Mouse (Mus musculus) MEL (cell line): ENCODE results near the gene Oxct1. TPM values are rescaled to one million over a fixed set of nuclear protein-coding genes. Genes with fewer than 3 reads are reported as not detected.

ENCODE experiments used
- DNase-seq: peaks from one replicate; pipeline ENCODE4 v3.0.0; 2011; ENCODE audit warnings: low read depth, low spot score
- H3K27ac ChIP-seq: 2 replicates; pipeline ENCODE4 v1.5.1; 2012; ENCODE audit warnings: low read depth, mild to moderate bottlenecking, control low read depth, low read length, moderate library complexity; ENCODE audit not compliant: control insufficient read depth
- H3K27me3 ChIP-seq, 2 experiments: fragments of 150-350 bp in 1 of 2; sonication (generic) in 1 of 2; 2 replicates each; pipeline ENCODE4 v1.6.1; 2012; ENCODE audit warnings: low read length in 2 of 2, mild to moderate bottlenecking in 2 of 2, improper control_type of control experiment in 1 of 2, moderate library complexity in 1 of 2; ENCODE audit not compliant: insufficient read depth in 2 of 2, control insufficient read depth in 1 of 2
- H3K36me3 ChIP-seq, 2 experiments: 2 replicates each; pipeline ENCODE4 v1.6.1; 2012 to 2014; ENCODE audit warnings: low read length in 2 of 2, improper control_type of control experiment in 1 of 2, inconsistent platforms in 1 of 2, mild to moderate bottlenecking in 1 of 2; ENCODE audit not compliant: insufficient read depth in 2 of 2, control insufficient read depth in 1 of 2
- H3K4me1 ChIP-seq, 2 experiments: fragments of 150-350 bp in 1 of 2; sonication (generic) in 1 of 2; 2 replicates each; pipeline ENCODE4 v1.6.1; 2012; ENCODE audit warnings: low read length in 2 of 2, improper control_type of control experiment in 1 of 2, mild to moderate bottlenecking in 1 of 2; ENCODE audit not compliant: insufficient read depth in 2 of 2, control insufficient read depth in 1 of 2
- H3K4me3 ChIP-seq, 2 experiments: fragments of 150-350 bp in 1 of 2; sonication (generic) in 1 of 2; 2 replicates each; pipeline ENCODE4 v1.5.1; 2012; ENCODE audit warnings: low read depth in 2 of 2, low read length in 2 of 2, mild to moderate bottlenecking in 2 of 2, moderate library complexity in 2 of 2, control low read depth in 1 of 2, improper control_type of control experiment in 1 of 2; ENCODE audit not compliant: control insufficient read depth in 1 of 2, insufficient read depth in 1 of 2
- H3K79me2 ChIP-seq: 2 replicates; pipeline ENCODE4 v1.6.1; 2012; ENCODE audit warnings: mild to moderate bottlenecking, low read length, moderate library complexity; ENCODE audit not compliant: control insufficient read depth, poor library complexity, insufficient read depth
- H3K9ac ChIP-seq: 2 replicates; pipeline ENCODE4 v1.6.1; 2012; ENCODE audit warnings: low read depth, mild to moderate bottlenecking, control low read depth, low read length, moderate library complexity; ENCODE audit not compliant: control insufficient read depth, poor library complexity, severe bottlenecking
- H3K9me3 ChIP-seq: fragments of 150-350 bp; sonication (generic); replicated peaks from 2 replicates; pipeline ENCODE4 v1.6.1; 2012; ENCODE audit warnings: mild to moderate bottlenecking, low read length, improper control_type of control experiment, moderate library complexity; ENCODE audit not compliant: insufficient read depth
- BHLHE40 ChIP-seq: IDR thresholded peaks from 2 replicates; pipeline ENCODE4 v1.6.1; 2012; ENCODE audit warnings: low read depth, mild to moderate bottlenecking, inconsistent platforms, low read length, improper control_type of control experiment, borderline replicate concordance
- CHD1 ChIP-seq: IDR thresholded peaks from 2 replicates; pipeline ENCODE4 v1.6.1; 2012; ENCODE audit warnings: low read depth, mild to moderate bottlenecking, inconsistent platforms, low read length, improper control_type of control experiment
- CHD2 ChIP-seq: IDR thresholded peaks from 2 replicates; pipeline ENCODE4 v1.6.1; 2011; ENCODE audit warnings: low read length, improper control_type of control experiment
- CTCF ChIP-seq, 3 experiments: IDR thresholded peaks in 2 of 3; conservative IDR thresholded peaks in 1 of 3; 2 replicates each; pipeline ENCODE4 v1.5.1; 2011 to 2012; ENCODE audit warnings: low read length in 3 of 3, low read depth in 2 of 3, mild to moderate bottlenecking in 2 of 3, improper control_type of control experiment in 1 of 3, inconsistent platforms in 1 of 3, mixed read lengths in 1 of 3, moderate library complexity in 1 of 3; ENCODE audit not compliant: control insufficient read depth in 1 of 3, insufficient read depth in 1 of 3, poor library complexity in 1 of 3, severe bottlenecking in 1 of 3
- E2F4 ChIP-seq: IDR thresholded peaks from 2 replicates; pipeline ENCODE4 v1.6.1; 2011; ENCODE audit warnings: low read depth, low read length, improper control_type of control experiment, borderline replicate concordance
- ELF1 ChIP-seq: IDR thresholded peaks from 2 replicates; pipeline ENCODE4 v1.6.1; 2014; ENCODE audit warnings: low read depth, mild to moderate bottlenecking, inconsistent platforms, low read length, improper control_type of control experiment, moderate library complexity
- EP300 ChIP-seq, 2 experiments: IDR thresholded peaks; 2 replicates each; pipeline ENCODE4 v1.6.1; 2011; ENCODE audit warnings: improper control_type of control experiment in 2 of 2, low read length in 2 of 2, low read depth in 1 of 2, mild to moderate bottlenecking in 1 of 2
- ETS1 ChIP-seq: IDR thresholded peaks from 2 replicates; pipeline ENCODE4 v1.6.1; 2012; ENCODE audit warnings: low read depth, mild to moderate bottlenecking, inconsistent platforms, low read length, improper control_type of control experiment, moderate library complexity
- GABPA ChIP-seq: IDR thresholded peaks from 2 replicates; pipeline ENCODE4 v1.6.1; 2012; ENCODE audit warnings: low read depth, mild to moderate bottlenecking, inconsistent platforms, low read length, improper control_type of control experiment, moderate library complexity
- GATA1 ChIP-seq: IDR thresholded peaks from 2 replicates; pipeline ENCODE4 v1.6.1; 2011; ENCODE audit warnings: low read depth, low read length, improper control_type of control experiment
- JUND ChIP-seq: IDR thresholded peaks from 2 replicates; pipeline ENCODE4 v1.6.1; 2011; ENCODE audit warnings: low read depth, mild to moderate bottlenecking, improper control_type of control experiment, low read length
- KAT2A ChIP-seq: conservative IDR thresholded peaks from 2 replicates; pipeline ENCODE4 v1.6.1; 2012; ENCODE audit warnings: low read depth, low read length, improper control_type of control experiment, inconsistent platforms
- MAFK ChIP-seq: IDR thresholded peaks from 2 replicates; pipeline ENCODE4 v1.6.1; 2011; ENCODE audit warnings: low read depth, mild to moderate bottlenecking, low read length, improper control_type of control experiment, borderline replicate concordance
- MAX ChIP-seq: IDR thresholded peaks from 2 replicates; pipeline ENCODE4 v1.6.1; 2011; ENCODE audit warnings: low read length, improper control_type of control experiment
- MAZ ChIP-seq: IDR thresholded peaks from 2 replicates; pipeline ENCODE4 v1.6.1; 2012; ENCODE audit warnings: low read depth, mild to moderate bottlenecking, inconsistent platforms, low read length, improper control_type of control experiment
- MYB ChIP-seq: IDR thresholded peaks from 2 replicates; pipeline ENCODE4 v1.6.1; 2011; ENCODE audit warnings: mild to moderate bottlenecking, low read depth, low read length, improper control_type of control experiment
- MYC ChIP-seq: IDR thresholded peaks from 2 replicates; pipeline ENCODE4 v1.6.1; 2011; ENCODE audit warnings: low read depth, mild to moderate bottlenecking, low read length, improper control_type of control experiment, moderate library complexity
- POLR2A ChIP-seq, 2 experiments: IDR thresholded peaks; 2 replicates each; pipeline ENCODE4 v1.6.1; 2011 to 2012; ENCODE audit warnings: low read length in 2 of 2, mild to moderate bottlenecking in 2 of 2, control low read depth in 1 of 2, improper control_type of control experiment in 1 of 2, low read depth in 1 of 2, moderate library complexity in 1 of 2; ENCODE audit not compliant: control insufficient read depth in 1 of 2, insufficient read depth in 1 of 2, poor library complexity in 1 of 2
- POLR2AphosphoS2 ChIP-seq: IDR thresholded peaks from 2 replicates; pipeline ENCODE4 v1.6.1; 2011; ENCODE audit warnings: low read length, improper control_type of control experiment
- RAD21 ChIP-seq: IDR thresholded peaks from 2 replicates; pipeline ENCODE4 v1.6.1; 2011; ENCODE audit warnings: mild to moderate bottlenecking, low read depth, low read length, improper control_type of control experiment
- RCOR1 ChIP-seq: IDR thresholded peaks from 2 replicates; pipeline ENCODE4 v1.6.1; 2012; ENCODE audit warnings: low read depth, mild to moderate bottlenecking, inconsistent platforms, low read length, improper control_type of control experiment
- TAL1 ChIP-seq: IDR thresholded peaks from 2 replicates; pipeline ENCODE4 v1.6.1; 2012; ENCODE audit warnings: mild to moderate bottlenecking, inconsistent platforms, low read length, moderate library complexity, mixed read lengths
- TBP ChIP-seq: IDR thresholded peaks from 2 replicates; pipeline ENCODE4 v1.8.0; 2011; ENCODE audit warnings: low read depth, low read length, improper control_type of control experiment
- USF1 ChIP-seq: IDR thresholded peaks from 2 replicates; pipeline ENCODE4 v1.6.1; 2014; ENCODE audit warnings: low read depth, mild to moderate bottlenecking, inconsistent platforms, low read length, improper control_type of control experiment, moderate library complexity
- USF2 ChIP-seq, 2 experiments: IDR thresholded peaks; 2 replicates each; pipeline ENCODE4 v1.6.1; 2011 to 2012; ENCODE audit warnings: improper control_type of control experiment in 2 of 2, low read length in 2 of 2, borderline replicate concordance in 1 of 2, inconsistent platforms in 1 of 2, low read depth in 1 of 2, mild to moderate bottlenecking in 1 of 2; ENCODE audit not compliant: insufficient read depth in 1 of 2
- ZC3H11A ChIP-seq: IDR thresholded peaks from 2 replicates; pipeline ENCODE4 v1.6.1; 2012; ENCODE audit warnings: low read depth, mild to moderate bottlenecking, inconsistent platforms, low read length, improper control_type of control experiment
- ZKSCAN1 ChIP-seq: IDR thresholded peaks from 2 replicates; pipeline ENCODE4 v1.6.1; 2012; ENCODE audit warnings: low read depth, mild to moderate bottlenecking, inconsistent platforms, low read length, improper control_type of control experiment, moderate library complexity
- polyA plus RNA-seq, 2 experiments: library from polyadenylated mRNA; stranded (reverse) in 1 of 2; unstranded in 1 of 2; fragments of >175 nt in 1 of 2; fragments of >200 nt in 1 of 2; gene quantifications; 2 replicates each; pipeline versions ENCODE4 v1.2.1 to v1.2.4; 2012; ENCODE audit warnings: low replicate concordance in 2 of 2, low read depth in 1 of 2; ENCODE audit not compliant: insufficient read length in 2 of 2, insufficient read depth in 1 of 2, missing spikeins in 1 of 2
- total RNA-seq: library from RNA; depleted of rRNA; stranded (reverse); fragments of 300-350 nt; gene quantifications from 2 replicates; pipeline ENCODE4 v1.2.3, GENCODE M21; 2012

The Oxct1 gene
- total and polyA plus RNA-seq, 3 experiments, result 112 to 168 TPM; not detected in 1

DNA sequence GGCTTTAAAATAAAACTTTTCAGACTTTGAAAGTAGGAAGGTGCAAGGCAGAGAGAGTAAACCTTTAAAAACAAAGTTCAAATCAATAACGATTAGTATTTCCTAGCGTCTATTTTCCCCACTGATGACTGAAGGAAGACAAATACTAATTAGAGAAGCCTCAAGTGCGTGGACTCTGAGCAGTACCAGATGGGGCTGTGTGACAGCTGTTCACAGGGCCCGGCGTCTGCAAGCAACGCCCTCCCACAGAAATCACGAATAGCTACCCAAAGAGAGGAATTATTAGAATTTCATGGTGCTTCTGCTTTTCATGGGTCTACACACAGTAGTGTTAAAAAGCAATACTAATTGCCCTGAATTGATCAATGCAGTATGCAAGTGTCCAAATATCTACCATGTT is 61.7 kb downstream of the Oxct1 start:
- TF ChIP-seq POLR2A (IDR thresholded peaks at IDR 0.05; ENCODE audit: control insufficient read depth in 1 of 2, insufficient read depth in 1 of 2, low read depth in 1 of 2, low read length in 2 of 2, poor library complexity in 1 of 2) (no peak), MAZ (no peak), USF2 (IDR thresholded peaks at IDR 0.05; ENCODE audit: borderline replicate concordance in 1 of 2, insufficient read depth in 1 of 2, low read depth in 1 of 2, low read length in 2 of 2) (no peak), JUND (no peak), CTCF (IDR thresholded peaks at IDR 0.05 in 2 of 3, conservative IDR thresholded peaks at IDR 0.05 in 1 of 3; ENCODE audit: control insufficient read depth in 1 of 3, insufficient read depth in 1 of 3, low read depth in 2 of 3, low read length in 3 of 3, poor library complexity in 1 of 3, severe bottlenecking in 1 of 3) (no peak), RAD21 (no peak), TAL1 (no peak), MAFK (no peak), MYB (no peak), KAT2A (no peak), ZC3H11A (no peak), CHD1 (no peak), RCOR1 (no peak), ELF1 (no peak), BHLHE40 (no peak), GATA1 (no peak), MAX (no peak), ZKSCAN1 (no peak)
- Histone ChIP-seq H3K4me3 (no peak overlapping the region), H3K27me3 (no peaks in the 10 kb centered on the region), H3K9ac (no peak overlapping the region), H3K4me1 (no peaks in the 10 kb centered on the region), H3K9me3 (no peaks in the 10 kb centered on the region), H3K36me3 (no peaks in the 10 kb centered on the region; a peak in 1 of 4 replicates), H3K79me2 (no peaks in the 10 kb centered on the region), H3K27ac (no peak overlapping the region)
- no peak for DNase-seq

DNA sequence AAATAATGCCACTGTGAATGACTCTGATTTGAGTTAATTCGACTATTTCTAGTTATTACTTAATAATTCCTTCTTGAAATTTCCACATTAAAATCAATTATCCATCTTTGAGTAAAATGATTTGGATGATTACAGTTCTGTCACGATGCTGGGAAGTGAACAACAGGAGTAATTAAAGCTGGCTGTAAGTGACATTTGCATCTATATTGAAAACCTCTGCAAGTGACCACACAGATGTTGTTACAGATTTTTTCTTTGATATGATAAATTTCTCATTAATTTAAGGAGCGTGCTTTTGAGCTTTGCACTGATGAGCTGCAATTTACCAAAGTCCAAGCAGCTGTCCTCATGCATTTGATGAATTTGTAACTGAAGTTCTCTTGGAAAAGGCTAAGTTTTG is 64.4 kb downstream of the Oxct1 start:
- no peak for DNase-seq
- Histone ChIP-seq H3K4me3 (no peak overlapping the region), H3K36me3 (peaks cover 0 to under 1% of the 10 kb centered on the region in 2 experiments; a peak in 2 of 4 replicates), H3K9me3 (no peaks in the 10 kb centered on the region), H3K79me2 (no peaks in the 10 kb centered on the region), H3K27ac (no peak overlapping the region), H3K4me1 (no peaks in the 10 kb centered on the region), H3K27me3 (no peaks in the 10 kb centered on the region), H3K9ac (no peak overlapping the region)
- TF ChIP-seq KAT2A (no peak), TBP (no peak), E2F4 (no peak), ETS1 (no peak), MYC (no peak), CHD1 (no peak), MAZ (no peak), JUND (no peak), USF1 (no peak), CHD2 (no peak), ZC3H11A (no peak), POLR2A (IDR thresholded peaks at IDR 0.05; ENCODE audit: control insufficient read depth in 1 of 2, insufficient read depth in 1 of 2, low read depth in 1 of 2, low read length in 2 of 2, poor library complexity in 1 of 2) (no peak), POLR2AphosphoS2 (no peak), GABPA (no peak), CTCF (IDR thresholded peaks at IDR 0.05 in 2 of 3, conservative IDR thresholded peaks at IDR 0.05 in 1 of 3; ENCODE audit: control insufficient read depth in 1 of 3, insufficient read depth in 1 of 3, low read depth in 2 of 3, low read length in 3 of 3, poor library complexity in 1 of 3, severe bottlenecking in 1 of 3) (no peak), EP300 (IDR thresholded peaks at IDR 0.05; ENCODE audit: low read depth in 1 of 2, low read length in 2 of 2) (no peak), USF2 (IDR thresholded peaks at IDR 0.05; ENCODE audit: borderline replicate concordance in 1 of 2, insufficient read depth in 1 of 2, low read depth in 1 of 2, low read length in 2 of 2) (no peak), ELF1 (no peak)
